ENCODE assay signal across 13 mouse cellular contexts in genomic region chr10:95236226-95236625, GRCm38 (mm10).
A peak's percentile ranks its signal among the peaks of the same experiment; 100 is the strongest.
DNase-seq lines count a peak whose midpoint lies in the region; ATAC-seq and TF ChIP-seq lines count a peak whose summit lies in the region.
"Had no signal": no experiment of that assay in that cellular context is flagged by ENCODE, and none has a peak within 500 bp of the region (broad histone marks: within the 10 kb centered on the region; RNA-seq: fewer than 3 reads in every experiment).

No protein-coding gene starts in this region.

- H3K4me2 ChIP-seq in heart, embryonic 16.5 days (ENCODE audit: low read depth, low read length) = no peak overlapping the region
- no peak overlapping the region for H3K4me2 ChIP-seq in heart, embryonic 12.5 days
- no peak overlapping the region for H3K4me2 ChIP-seq in stomach, postnatal 0 days (replicated peaks; ENCODE audit: low read depth)
- H3K4me2 ChIP-seq: hindbrain, embryonic 15.5 days; neural tube, embryonic 13.5 days had no signal

- no peak overlapping the region for H3K9ac ChIP-seq in heart, embryonic 16.5 days (ENCODE audit: low read length)
- no peak overlapping the region for H3K9ac ChIP-seq in heart, embryonic 12.5 days
- no peak overlapping the region for H3K9ac ChIP-seq in stomach, postnatal 0 days (ENCODE audit: low read length)
- H3K9ac ChIP-seq: hindbrain, embryonic 15.5 days; neural tube, embryonic 13.5 days had no signal

- TF ChIP-seq EP300 in stomach, postnatal 0 days (optimal IDR thresholded peaks at IDR 0.05) = no peak

- no peak for TF ChIP-seq CTCF in stomach, postnatal 0 days (IDR thresholded peaks at IDR 0.05; ENCODE audit: low read depth)

- 0 out of 2 replicates have a peak, but pooled peaks have one; percentile 10 for ATAC-seq in heart, embryonic 16.5 days (replicated peaks; ENCODE audit: extremely low read depth, insufficient read depth, low FRiP score)
- ATAC-seq in heart, embryonic 12.5 days (ENCODE audit: insufficient number of reproducible peaks, low FRiP score) = no peak
- ATAC-seq in stomach, postnatal 0 days (ENCODE audit: low FRiP score, low TSS enrichment) = 0 out of 2 replicates have a peak, but pooled peaks have one; percentile 21
- ATAC-seq: forebrain, embryonic 16.5 days had no signal

- H3K36me3 ChIP-seq in heart, embryonic 16.5 days (ENCODE audit: control insufficient read depth, insufficient read depth) = no peaks in the 10 kb centered on the region
- no peaks in the 10 kb centered on the region for H3K36me3 ChIP-seq in heart, embryonic 12.5 days
- H3K36me3 ChIP-seq in limb, embryonic 10.5 days = no peaks in the 10 kb centered on the region
- no peaks in the 10 kb centered on the region for H3K36me3 ChIP-seq in stomach, postnatal 0 days (ENCODE audit: control insufficient read depth, insufficient read depth, low read length)
- H3K36me3 ChIP-seq: hindbrain, embryonic 15.5 days; neural tube, embryonic 13.5 days had no signal

- peaks cover 26% of the 10 kb centered on the region for H3K4me1 ChIP-seq in heart, embryonic 16.5 days (ENCODE audit: control insufficient read depth, insufficient read depth, low read length)
- H3K4me1 ChIP-seq in heart, embryonic 12.5 days (replicated peaks) = peaks cover 46% of the 10 kb centered on the region
- H3K4me1 ChIP-seq in limb, embryonic 10.5 days = peaks cover 49% of the 10 kb centered on the region
- no peaks in the 10 kb centered on the region for H3K4me1 ChIP-seq in stomach, postnatal 0 days (replicated peaks; ENCODE audit: control insufficient read depth, insufficient read depth)

- no peak overlapping the region for H3K27ac ChIP-seq in heart, embryonic 16.5 days (ENCODE audit: low read length)
- H3K27ac ChIP-seq in heart, embryonic 12.5 days (ENCODE audit: poor library complexity, severe bottlenecking) = no peak overlapping the region
- peak overlapping the region; percentile 39; the same call in 1 of the 2 replicates for H3K27ac ChIP-seq in limb, embryonic 10.5 days
- no peak overlapping the region for H3K27ac ChIP-seq in stomach, postnatal 0 days (replicated peaks)
- H3K27ac ChIP-seq: hindbrain, embryonic 15.5 days; neural tube, embryonic 13.5 days had no signal

- 42% methylated on average over 8 of the region's 8 CpGs for WGBS in heart, embryonic 16.5 days
- WGBS in heart, embryonic 12.5 days = 41% methylated on average over 8 of the region's 8 CpGs
- 47% methylated on average over 8 of the region's 8 CpGs for whole genome bisulfite sequencing in limb, embryonic 10.5 days
- WGBS in stomach, postnatal 0 days = 45% methylated on average over 8 of the region's 8 CpGs

- H3K27me3 ChIP-seq in heart, embryonic 16.5 days (ENCODE audit: control insufficient read depth, insufficient read depth, low read length) = no peaks in the 10 kb centered on the region
- H3K27me3 ChIP-seq in heart, embryonic 12.5 days (replicated peaks) = no peaks in the 10 kb centered on the region
- no peaks in the 10 kb centered on the region for H3K27me3 ChIP-seq in limb, embryonic 10.5 days (ENCODE audit: low read depth, poor library complexity, severe bottlenecking)
- no peaks in the 10 kb centered on the region for H3K27me3 ChIP-seq in stomach, postnatal 0 days (ENCODE audit: control insufficient read depth, insufficient read depth, low read length)
- H3K27me3 ChIP-seq: hindbrain, embryonic 15.5 days; neural tube, embryonic 13.5 days had no signal

- no peaks in the 10 kb centered on the region for H3K9me3 ChIP-seq in heart, embryonic 16.5 days (replicated peaks; ENCODE audit: control insufficient read depth, low read length)
- H3K9me3 ChIP-seq in heart, embryonic 12.5 days (replicated peaks) = no peaks in the 10 kb centered on the region
- H3K9me3 ChIP-seq in limb, embryonic 10.5 days (replicated peaks) = no peaks in the 10 kb centered on the region
- H3K9me3 ChIP-seq in stomach, postnatal 0 days (ENCODE audit: control insufficient read depth, low read length) = no peaks in the 10 kb centered on the region
- H3K9me3 ChIP-seq: hindbrain, embryonic 15.5 days; neural tube, embryonic 13.5 days had no signal

- peak; percentile 34 for DNase-seq in ovary, adult 18-20 months (ENCODE audit: low spot score)
- DNase-seq in ovary, postnatal 14 days (ENCODE audit: low spot score) = no peak
- DNase-seq in limb, embryonic 10.5 days (ENCODE audit: low spot score) = no peak
- no peak for DNase-seq in stomach, postnatal 0 days (ENCODE audit: low spot score)
- no peak for DNase-seq in frontal cortex, postnatal 36 days (ENCODE audit: low spot score in 2 of 2)
- no peak for DNase-seq in yolk sac, embryonic 10.5 days (ENCODE audit: low spot score)
- DNase-seq: embryo, embryonic 11 days; spleen, adult 18-20 months had no signal

- no peak overlapping the region for H3K4me3 ChIP-seq in heart, embryonic 16.5 days (ENCODE audit: low read length)
- H3K4me3 ChIP-seq in heart, embryonic 12.5 days = no peak overlapping the region
- H3K4me3 ChIP-seq in limb, embryonic 10.5 days = no peak overlapping the region
- no peak overlapping the region for H3K4me3 ChIP-seq in stomach, postnatal 0 days (ENCODE audit: low read depth, low read length)
- H3K4me3 ChIP-seq: hindbrain, embryonic 15.5 days; neural tube, embryonic 13.5 days had no signal
